Mouse (Mus musculus) embryo, embryonic 9.5 days (tissue): ENCODE measurements at regions not wholly inside any gene's neighbourhood (a gene's known extent, or its start where the extent isn't known, plus 50 kb on each side); places are given as distances from the start of the nearest gene placed in this dataset.
"Not testable (repeated sequence)": the region's sequence is repeated elsewhere in the genome, so short reads cannot be mapped to it uniquely, and the experiment has no call there.

Experiments
- DNase-seq: peaks from one replicate; pipeline ENCODE4 v3.0.0-alpha.2; 2017; ENCODE audit errors: extremely low spot score

DNA sequence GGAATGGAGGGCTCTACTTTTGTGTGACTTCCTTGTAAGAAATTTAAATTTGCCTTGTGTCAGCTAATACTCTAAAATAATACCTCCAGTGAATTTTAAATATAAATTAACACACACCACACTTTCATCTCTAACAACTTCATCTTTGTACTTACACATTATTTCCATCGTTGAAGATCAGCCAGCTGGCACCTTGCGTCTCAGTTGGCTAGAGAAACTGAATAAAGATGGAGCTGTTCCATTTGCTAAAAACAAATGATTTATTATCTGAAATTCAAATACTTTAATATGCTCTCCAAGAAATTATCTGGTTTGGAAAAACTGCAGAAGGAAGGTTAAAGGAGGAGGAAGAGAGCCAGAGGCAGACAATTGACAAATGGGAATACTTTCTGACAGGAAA, 122.0 kb upstream of the Gm11096 start:
- DNase-seq = no peak

GRCm38 (mm10) chr17:81316655-81317054, 124.9 kb upstream of the Gm11096 start:
- no peak for DNase-seq

GRCm38 (mm10) chr17:81305880-81306279, 135.7 kb upstream of the Gm11096 start:
- no peak for DNase-seq

DNA sequence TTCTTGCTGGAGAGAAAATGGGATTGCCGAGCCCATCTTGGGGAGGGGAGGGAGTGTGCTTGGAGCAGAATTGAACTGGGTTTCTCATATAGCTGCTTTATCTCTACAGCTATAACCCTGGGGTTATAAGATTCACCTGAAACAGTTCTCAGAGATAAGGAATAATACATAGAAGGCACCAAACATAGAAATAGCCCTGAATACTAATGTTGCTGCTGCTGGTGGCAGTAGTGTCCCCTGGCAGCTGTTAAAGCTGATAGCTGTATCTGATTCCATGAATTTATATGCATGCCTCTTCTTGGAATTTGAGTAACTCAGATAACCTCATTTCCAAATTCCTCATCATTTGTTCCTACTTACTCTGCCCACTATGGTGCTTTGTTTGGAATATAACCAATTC, 137.0 kb upstream of the Gm11096 start:
- DNase-seq = no peak

GRCm38 (mm10) chr17:81302490-81302889, 139.1 kb upstream of the Gm11096 start:
- no peak for DNase-seq

- DNase-seq = no peak
These were observed 149.7 kb upstream of the Gm11096 start for GRCm38 (mm10) chr17:81291829-81292228.

- no peak for DNase-seq
These were observed 159.0 kb upstream of the Gm11096 start for GRCm38 (mm10) chr17:81282543-81282942.

DNA sequence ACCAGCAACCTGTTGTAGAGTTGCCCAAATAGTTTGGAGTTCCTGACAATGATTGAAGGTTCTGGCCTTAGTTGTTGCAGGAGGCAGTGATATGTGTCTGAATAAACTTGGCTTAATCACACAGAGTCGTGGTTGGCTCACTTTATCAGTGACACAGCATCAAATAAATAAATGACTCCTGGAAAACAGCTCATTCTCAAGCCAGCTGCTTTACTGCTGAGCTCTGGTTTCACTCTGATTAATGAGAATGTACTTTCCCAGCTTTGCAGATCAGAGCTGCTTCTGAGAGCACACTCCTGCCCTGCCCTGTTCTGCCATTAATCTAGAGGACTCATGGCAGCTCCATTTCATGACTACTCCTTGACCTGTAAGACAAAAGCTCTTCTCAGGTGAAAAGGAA, 171.3 kb upstream of the Gm11096 start:
- DNase-seq = peak; percentile 4

- no peak for DNase-seq
These were observed 179.6 kb upstream of the Gm11096 start for GRCm38 (mm10) chr17:81261957-81262356.

DNA sequence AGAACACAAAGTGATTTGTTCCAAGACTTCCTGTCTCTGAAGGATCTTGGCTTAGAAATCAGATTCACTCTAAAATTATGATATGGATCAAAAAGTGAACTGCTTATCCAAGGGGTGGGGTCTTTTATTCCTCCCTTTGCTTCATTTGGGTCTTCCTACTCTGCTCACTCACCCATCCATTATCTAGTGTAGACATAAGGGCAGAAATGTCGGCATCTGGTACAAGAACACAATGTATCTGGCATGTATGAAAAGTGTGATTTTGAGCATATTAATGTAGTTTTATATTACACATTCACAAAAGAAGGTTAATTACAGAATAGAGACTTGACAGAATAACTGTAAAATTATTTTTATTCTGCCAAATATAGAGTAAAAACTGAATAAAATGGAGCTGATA, 181.5 kb upstream of the Gm11096 start:
- DNase-seq = no peak

- DNase-seq = no peak
These were observed 185.5 kb upstream of the Gm11096 start for GRCm38 (mm10) chr17:81256106-81256505.

DNA sequence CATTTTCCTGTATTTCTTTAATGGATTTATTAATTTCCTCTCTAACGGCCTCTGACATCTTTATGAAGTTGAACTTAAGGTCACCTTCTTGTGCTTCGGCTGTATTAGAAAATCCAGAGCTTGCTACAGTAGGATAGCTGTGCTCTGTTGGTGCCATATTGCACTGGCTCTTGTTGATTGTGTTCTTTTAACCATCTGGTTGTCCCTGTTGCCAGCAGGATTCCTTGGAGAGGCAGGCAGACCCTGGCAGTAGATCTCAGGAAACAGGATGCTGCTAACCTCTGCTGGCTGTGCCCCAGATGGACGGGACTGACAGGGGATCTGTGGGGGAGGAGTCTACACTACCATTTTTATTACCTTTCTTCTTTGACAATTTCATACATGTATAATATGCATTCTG, 185.9 kb upstream of the Thumpd2 start:
- no peak for DNase-seq

DNA sequence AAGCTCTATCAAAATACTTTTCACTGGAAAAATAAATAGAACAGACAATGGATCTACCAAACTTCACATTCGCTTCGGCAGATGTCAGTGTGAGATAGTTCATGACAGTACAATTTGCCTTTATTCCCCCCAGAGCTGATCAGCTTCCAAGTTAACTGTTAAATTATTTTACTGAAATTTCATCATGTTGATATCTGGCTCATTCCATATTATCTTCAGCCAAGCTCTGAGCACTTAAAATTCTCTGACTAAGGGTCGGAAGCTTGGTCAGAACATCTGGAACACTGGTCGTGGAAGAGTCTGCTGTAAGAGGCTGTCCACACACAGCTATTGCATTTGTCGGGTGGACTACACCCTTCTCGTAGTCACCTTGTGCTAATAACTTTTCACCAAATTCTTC, 181.3 kb upstream of the Thumpd2 start:
- no peak for DNase-seq

GRCm38 (mm10) chr17:81231771-81232170, 166.9 kb upstream of the Thumpd2 start:
- DNase-seq = not testable (repeated sequence)

DNA sequence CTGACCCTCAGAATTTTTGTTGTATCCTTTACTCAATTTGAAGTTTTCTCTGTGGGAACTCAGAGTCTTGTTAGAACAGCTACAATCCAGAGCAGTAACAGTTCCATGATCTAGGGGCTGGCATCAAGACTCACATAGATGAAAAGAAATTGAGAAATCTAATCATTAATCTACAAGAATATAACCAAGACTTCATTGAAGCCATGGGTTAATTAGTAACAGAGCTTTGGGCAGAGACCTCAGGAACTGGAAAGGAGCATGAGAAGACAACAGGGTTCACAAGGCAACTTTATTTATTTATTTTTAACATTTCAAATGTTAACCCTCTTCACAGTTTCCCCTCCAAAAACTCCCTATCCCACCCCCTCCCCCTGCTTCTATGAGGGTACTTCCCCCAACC, 160.4 kb upstream of the Thumpd2 start:
- no peak for DNase-seq

DNA sequence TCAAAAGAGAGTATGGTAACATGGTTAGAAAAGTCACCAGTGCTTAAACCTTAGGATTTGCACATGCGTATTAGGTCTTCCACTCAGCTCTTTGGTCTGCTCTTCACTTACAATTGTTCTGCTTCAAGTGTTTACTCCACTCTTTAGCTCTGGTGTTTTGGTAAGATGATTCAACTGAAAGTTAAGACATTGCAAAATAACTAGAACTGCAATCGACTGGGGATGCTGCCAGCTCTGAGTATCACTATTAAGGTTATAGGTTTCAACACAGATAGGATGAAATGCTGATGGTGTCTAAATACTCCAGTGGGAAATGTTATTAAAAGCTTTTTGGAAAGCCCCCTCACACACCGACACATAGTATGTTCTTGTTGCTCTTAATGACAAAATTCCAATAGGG, 156.6 kb upstream of the Thumpd2 start:
- no peak for DNase-seq

- DNase-seq = no peak
These were observed 150.0 kb upstream of the Thumpd2 start for GRCm38 (mm10) chr17:81214844-81215243.

DNA sequence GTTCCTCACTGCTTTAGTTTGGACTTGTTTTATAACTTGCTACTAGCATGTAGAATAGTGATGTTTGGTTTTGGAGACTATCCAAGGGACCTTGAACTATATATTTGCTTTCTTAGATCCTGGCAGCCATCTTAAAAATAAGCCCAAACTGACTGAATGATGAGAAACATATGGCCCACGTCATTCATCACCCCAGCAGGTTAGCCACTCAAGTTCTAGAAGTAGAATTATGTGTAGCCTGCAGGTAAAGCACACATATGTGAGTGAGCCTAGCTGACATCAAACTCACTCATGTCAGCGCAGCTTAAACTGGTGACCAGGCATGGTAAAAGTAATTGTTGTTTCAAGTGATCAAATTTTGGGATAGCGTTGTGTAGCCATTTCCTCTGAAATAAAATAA, 147.2 kb upstream of the Thumpd2 start:
- no peak for DNase-seq

- no peak for DNase-seq
These were observed 145.5 kb upstream of the Thumpd2 start for GRCm38 (mm10) chr17:81210389-81210788.

GRCm38 (mm10) chr17:81209323-81209722, 144.4 kb upstream of the Thumpd2 start:
- DNase-seq = no peak

DNA sequence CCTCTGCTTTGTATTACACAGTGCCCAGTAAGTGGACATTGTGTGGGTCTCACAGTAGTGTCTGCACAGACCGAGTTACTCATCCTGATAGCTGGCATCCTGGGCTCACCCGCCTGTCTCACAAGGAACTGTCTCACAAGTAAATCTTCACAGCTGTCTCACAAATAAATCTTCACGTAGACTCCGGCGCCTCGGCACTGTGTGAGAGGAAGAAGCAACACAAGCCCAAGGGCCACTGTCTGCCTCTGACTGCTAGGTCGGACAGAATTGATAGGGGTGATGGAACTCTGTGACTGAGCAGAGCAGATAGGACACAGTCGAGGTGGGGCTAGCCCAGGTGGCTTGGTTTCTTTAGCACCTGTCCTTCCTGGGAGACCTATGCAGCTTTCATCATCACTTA, 136.2 kb upstream of the Thumpd2 start:
- peak; percentile 10 for DNase-seq

DNA sequence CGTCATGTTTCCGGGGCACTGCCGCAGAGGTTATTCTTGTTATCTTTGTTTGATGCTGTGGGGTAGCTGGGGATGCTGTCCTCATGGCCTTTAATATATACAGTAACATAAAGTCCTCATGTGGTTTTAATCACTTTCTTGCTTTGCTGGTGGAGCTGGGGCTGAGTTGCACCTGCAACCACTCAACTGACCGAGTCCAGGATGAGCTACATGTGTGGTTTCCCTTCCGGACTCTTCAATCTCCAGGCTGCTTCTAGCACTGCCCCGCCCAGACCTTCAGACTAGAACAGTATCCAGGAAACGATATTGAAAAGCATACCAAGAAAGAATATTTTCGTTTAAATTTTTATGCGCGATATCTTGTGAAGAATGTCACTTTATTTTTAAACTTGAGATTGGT, 129.1 kb upstream of the Thumpd2 start:
- no peak for DNase-seq

GRCm38 (mm10) chr17:81193230-81193871, 128.5 kb upstream of the Thumpd2 start:
- DNase-seq = peak; percentile 64

- DNase-seq = peak; percentile 37
These were observed 125.1 kb upstream of the Thumpd2 start for GRCm38 (mm10) chr17:81189996-81190395.
